Mouse (Mus musculus) frontal cortex, adult (tissue): Measurements from ENCODE around the gene Ptcd1.
"Not testable (repeated sequence)": the region's sequence is repeated elsewhere in the genome, so short reads cannot be mapped to it uniquely, and the experiment has no call there.

ENCODE experiments used
- ATAC-seq: cut with Nextera tagmentation; 2 replicates; pipeline ENCODE4 v1.9.2; 2017; ENCODE audit warnings: mild to moderate bottlenecking, moderate library complexity, mixed read lengths; ENCODE audit not compliant: low TSS enrichment

Ptcd1 gene

GRCm38 (mm10) chr5:145166536-145167305 lies at the start of gene Ptcd1, which contains the start of gene Cpsf4:
Gene Ptcd1, minus strand, starts transcription at chr5:145167108.
Gene Cpsf4, plus strand, starts transcription at chr5:145167213.
- peak; percentile 95 for ATAC-seq

DNA sequence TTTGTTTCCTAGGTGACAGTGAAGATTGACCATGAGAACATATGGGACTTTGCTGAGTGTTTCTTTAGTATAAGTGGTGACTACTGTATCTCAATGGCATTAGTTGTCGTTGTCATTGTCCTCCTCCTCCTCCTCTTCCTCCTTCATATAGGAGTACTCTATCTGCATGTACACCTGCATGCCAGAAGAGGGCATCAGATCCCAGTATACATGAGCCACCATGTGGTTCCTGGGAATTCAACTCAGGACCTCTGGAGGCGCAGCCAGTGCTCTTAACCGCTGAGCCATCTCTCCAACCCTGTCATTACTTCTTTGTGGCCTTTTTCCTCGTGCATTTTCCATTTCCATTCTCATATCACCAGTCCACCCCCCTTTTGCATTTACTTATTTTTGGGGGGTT lies 47.8 kb upstream of the Ptcd1 start:
- no peak for ATAC-seq

GRCm38 (mm10) chr5:145213505-145213904 lies 46.6 kb upstream of the Ptcd1 start:
- no peak for ATAC-seq

- no peak for ATAC-seq
Observed at GRCm38 (mm10) chr5:145212216-145212615, 45.3 kb upstream of the Ptcd1 start.

DNA sequence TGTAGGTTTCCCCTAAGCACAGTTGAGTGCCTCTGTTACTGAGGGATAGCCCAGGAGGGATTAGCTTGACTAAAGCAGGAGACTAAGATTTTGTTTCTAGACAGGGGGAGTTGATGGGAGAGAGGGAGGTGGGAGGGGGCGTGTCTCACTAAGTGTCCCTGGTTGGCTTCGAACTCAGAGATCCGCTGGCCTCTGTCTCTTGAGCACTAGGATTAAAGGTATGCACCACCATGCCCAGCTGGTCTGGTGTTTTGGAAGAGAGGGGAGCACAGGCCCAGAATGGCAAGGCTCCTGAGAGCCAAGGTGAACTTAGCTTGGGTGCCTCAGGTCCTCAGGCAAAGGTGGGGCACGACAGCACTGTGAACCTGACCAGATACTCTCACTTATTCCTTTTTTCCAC lies 44.4 kb upstream of the Ptcd1 start:
- no peak for ATAC-seq

DNA sequence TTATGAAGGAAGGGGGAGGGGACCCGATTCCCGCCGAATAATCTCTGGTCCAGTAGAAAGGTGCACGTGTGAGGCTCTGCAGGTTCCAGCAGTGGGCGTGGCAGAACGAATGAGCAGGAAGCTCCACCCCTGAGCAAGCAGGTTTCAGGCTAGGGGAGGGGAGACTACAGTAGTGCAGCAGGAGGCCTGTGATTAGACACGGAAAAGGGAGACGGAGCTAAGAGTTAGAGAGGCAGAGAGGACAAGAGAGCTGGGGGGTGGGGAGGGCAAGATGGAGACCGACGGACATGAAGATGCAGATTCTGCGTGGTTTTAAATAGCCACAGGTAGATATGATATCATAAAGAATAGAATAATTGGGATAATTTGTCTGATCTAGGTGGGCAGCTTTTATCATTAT lies 41.5 kb upstream of the Ptcd1 start:
- not testable (repeated sequence) for ATAC-seq

- no peak for ATAC-seq
Observed at GRCm38 (mm10) chr5:145207954-145208353, 41.0 kb upstream of the Ptcd1 start.

DNA sequence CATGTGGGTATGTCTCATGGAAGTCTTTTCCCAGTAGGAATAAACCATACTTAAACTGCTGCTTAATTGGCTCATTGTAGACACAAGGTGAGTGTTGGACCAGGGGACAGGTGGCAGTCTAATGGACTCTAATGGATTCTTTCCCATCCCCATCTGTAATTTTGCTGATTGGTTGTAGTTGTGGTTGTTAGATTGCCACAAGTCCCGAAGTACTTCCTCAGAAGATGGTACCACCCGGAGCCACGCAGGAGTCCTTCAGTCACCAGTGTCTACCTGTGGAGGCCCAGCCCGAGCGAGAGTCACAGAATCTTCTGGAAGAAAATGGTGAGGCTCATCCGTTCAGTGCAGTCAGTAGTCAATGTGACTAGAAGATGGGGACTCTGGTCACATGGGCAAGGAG lies 40.5 kb upstream of the Ptcd1 start:
- ATAC-seq, result no peak

- no peak for ATAC-seq
Observed at GRCm38 (mm10) chr5:145205041-145205440, 38.1 kb upstream of the Ptcd1 start.

DNA sequence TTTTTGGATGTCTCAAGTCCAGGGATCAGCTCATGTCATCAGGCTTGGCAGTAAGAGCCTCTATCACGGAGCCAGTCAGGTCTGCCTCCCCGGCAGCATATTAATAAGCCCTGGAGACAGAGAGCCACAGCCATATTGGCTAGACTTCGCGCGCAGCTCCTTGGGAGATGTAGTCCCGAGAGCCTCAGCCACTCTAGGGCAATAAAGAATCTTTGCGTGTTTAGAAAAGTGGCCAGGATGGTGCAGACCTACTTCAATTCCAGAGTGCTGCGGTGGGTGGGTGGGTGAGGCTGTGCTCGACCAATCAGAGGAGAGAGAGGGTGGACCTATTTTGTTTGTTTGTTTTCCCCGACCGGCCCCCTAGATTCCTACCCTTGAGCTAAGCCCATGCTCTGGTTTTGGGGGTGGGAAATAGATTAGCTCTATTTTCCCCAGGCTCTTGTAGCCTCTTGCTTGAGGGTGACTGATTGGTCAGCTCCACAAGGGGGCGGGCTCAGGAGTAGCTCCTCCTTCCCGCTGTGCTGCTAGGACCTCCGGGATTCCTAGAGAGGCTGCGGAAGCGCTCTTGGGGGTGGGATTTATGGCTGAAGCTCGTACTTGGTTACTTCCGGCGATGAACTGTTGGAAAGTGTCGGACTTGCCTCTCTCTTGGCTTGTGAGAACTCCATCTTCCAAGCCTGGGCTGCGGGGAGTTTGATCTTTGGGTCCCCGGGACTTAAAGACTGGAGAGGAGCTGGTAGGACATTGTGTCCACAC lies 37.2 kb upstream of the Ptcd1 start, which contains the start of gene Zkscan5:
TSS of gene Zkscan5 (plus strand) at position 627 of the 756 bp plus-strand sequence.
- ATAC-seq, result peak; percentile 93

DNA sequence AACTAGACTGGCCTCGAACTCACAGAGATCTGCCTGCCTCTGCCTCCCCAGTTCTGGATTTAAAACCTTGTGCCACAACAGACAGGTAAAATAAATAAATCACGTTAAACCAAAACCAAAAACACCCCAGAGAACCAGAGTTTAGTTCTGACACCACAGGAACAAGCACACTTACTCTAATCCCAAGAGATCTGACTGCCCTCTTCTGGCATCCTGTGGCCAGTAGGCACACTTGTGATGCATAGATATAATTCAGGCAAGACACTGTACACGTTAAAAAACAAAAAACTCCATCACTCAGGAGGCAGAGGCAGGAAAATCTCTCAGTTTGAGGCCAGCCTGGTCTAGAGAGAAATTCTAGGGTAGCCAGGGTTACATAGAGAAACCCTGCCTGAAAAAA lies 35.5 kb upstream of the Ptcd1 start:
- no peak for ATAC-seq

DNA sequence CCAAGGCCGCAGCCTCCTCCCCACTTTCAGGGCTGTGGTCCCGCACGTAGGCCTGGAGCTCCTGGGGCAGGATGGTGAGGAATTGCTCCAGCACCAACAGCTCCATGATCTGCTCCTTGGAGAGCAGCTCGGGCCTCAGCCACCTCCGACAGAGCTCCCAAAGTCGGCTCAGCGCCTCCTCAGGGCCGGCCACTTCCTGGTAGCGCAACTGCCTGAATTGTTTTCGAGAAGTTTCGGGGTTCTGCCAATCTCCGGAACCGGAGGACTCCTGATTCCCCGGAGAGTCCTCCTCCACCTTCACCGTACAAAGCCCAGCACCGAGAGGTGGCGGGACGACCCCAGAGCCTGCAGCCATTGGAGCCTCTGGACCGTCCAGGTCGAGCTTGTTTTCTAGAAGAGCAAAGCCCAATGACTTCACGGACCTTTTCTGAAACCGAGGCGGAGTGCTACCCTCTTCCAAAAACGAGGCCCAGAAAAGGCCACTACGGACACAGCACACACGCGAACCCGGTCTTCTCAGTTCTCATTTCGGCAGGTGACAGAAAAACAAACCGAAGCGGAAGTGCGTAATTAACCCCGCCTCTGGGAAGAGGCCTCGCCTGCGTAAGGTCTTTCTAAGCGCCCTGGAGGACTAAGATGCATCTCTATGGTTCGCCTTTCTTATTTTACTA lies 34.5 kb upstream of the Ptcd1 start, which contains the start of gene Zkscan14:
TSS of gene Zkscan14 (minus strand) at position 548 of the 671 bp plus-strand sequence.
- peak; percentile 59 for ATAC-seq

DNA sequence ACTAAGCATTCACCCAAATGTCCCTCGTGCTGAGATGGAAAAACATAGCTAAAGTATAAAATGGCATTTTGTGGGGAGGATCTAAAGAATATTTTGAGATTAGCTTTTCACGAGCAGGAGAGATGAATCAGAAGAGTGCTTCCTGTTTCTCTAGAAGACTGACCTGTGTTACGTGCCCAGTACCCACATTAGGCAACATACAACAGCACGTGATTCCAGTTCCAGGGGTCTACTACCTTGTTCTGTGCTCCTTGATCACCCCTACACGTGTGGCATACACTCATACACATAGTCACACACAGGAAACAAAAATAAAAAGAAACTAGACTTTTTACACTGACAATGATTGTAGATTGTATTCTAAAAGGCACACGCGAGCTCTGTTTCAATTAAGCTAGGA lies 33.5 kb upstream of the Ptcd1 start:
- ATAC-seq, result no peak

DNA sequence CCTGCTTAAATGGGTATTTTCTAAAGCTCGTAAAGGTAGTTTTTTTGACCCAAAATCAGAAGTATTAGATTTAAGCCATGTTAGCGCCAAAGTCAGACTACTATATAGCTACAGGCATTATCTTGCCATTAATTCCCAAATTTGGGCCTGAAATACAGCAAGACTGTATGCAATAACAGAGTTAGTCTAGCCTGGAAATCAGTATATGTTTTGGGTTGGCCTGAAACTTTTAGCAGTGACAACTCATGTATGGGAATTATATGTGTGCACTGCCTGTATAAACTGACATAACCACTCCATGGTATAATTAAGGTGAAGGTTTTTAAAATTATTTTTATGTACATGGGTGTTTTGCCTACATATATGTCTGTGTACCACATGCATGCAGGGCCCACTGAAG lies 25.1 kb upstream of the Ptcd1 start, which contains the start of gene Atp5j2:
TSS of gene Atp5j2 (minus strand) at position 101 of the 400 bp plus-strand sequence.
- ATAC-seq, result no peak

- peak; percentile 87 for ATAC-seq
Observed at GRCm38 (mm10) chr5:145190875-145191798, 24.2 kb upstream of the Ptcd1 start.

DNA sequence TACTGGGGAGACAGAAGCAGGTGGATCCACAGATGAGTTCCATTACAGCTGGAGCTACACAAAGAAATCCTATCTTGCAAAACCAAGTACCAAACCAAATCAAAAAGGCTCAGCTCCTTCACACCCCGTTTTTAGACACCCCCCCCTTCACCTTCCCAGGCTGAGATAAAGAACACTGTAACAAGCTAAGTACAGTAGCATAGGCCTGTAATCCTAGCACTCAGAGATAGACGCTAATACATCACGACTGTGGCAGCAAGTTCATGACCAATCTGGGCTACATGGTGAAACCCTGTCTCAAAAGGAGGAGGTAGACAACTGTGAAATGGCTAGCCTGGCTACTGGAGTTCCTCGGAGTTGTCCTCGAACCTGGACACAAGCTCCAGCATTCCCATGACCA lies 23.5 kb upstream of the Ptcd1 start:
- ATAC-seq, result no peak

DNA sequence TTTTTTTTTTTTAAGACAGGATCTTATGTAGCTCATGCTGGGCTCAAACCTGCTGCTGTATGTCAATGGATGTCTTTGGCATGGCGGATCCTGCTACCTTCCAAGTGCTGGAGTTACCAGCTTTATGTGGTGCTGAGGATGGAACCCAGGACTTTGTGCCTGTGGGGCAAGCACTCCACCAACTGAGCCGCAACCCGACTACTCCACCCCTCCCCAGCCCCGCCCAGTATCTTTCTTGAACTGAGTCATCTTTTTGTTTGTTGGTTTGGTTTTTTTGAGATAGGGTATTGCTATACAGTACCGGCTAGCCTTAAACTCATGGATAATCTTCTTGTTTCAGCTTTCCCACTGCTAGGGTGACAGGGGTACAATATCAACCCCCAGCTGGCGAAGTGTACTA lies 22.5 kb upstream of the Ptcd1 start:
- ATAC-seq, result no peak

- no peak for ATAC-seq
Observed at GRCm38 (mm10) chr5:145185244-145185643, 18.3 kb upstream of the Ptcd1 start.

DNA sequence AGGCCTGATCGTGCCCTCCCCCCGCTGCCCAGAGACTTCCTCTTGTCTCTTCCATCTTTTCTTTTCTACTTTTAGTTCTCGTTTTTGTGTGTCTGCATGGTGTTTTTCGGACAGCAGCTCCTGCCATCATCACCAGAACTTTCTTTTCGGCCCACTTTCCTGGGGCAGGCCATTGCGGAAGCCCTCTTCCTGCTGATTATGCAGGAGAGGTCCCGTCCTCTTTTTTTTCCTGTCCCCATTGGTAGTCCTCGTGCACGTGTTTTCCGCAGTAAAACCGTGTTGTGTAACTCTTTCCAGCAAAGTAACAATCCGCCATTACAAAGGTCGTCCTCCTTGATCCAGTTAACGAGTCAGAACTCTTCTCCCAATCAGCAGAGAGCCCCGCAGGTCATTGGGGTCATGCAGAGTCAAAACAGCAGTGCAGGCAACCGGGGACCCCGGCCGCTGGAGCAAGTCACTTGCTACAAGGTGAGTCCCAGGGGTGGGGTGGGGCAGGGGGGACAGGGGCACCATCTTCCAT lies 11.6 kb upstream of the Ptcd1 start:
- no peak for ATAC-seq

DNA sequence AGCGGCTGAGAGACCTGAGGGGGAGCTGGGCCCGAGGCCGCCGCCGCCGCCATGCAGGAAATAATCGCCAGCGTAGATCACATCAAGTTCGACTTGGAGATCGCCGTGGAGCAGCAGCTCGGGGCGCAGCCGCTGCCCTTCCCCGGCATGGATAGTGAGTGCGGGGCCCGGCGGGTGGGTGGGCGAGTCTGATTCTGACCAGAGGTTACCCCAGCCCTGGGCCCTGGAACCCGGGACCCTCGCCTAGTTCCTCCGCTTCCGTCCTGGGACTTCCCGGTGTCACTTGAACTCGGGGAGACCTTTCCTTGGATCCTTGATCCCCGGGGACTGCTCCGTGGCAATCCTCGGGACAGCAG lies 376 bp upstream of the Ptcd1 start:
- ATAC-seq, result no peak

- ATAC-seq, result no peak
Observed at GRCm38 (mm10) chr5:145165184-145165583, 1.7 kb downstream of the Ptcd1 start.
